Mouse (Mus musculus) C2C12 (cell line): ENCODE data around the gene H2-K1. TPM values are rescaled to one million over a fixed set of nuclear protein-coding genes. Genes with fewer than 3 reads are reported as not detected.
A peak's percentile ranks its signal among the peaks of the same experiment; 100 is the strongest.

Experiments used
- H3K27me3 ChIP-seq: one replicate; pipeline ENCODE4 v1.6.1; 2011; ENCODE audit not compliant: control insufficient read depth, insufficient read depth, insufficient read length
- H3K36me3 ChIP-seq: one replicate; pipeline ENCODE4 v1.6.1; 2011; ENCODE audit not compliant: control insufficient read depth, insufficient read depth
- H3K4me3 ChIP-seq: one replicate; pipeline ENCODE4 v1.5.1; 2011; ENCODE audit warnings: mild to moderate bottlenecking, control low read depth; ENCODE audit not compliant: poor library complexity, insufficient read depth, severe bottlenecking
- H3K79me2 ChIP-seq: one replicate; pipeline ENCODE4 v1.6.1; 2011; ENCODE audit not compliant: control insufficient read depth, insufficient read depth
- H3K79me3 ChIP-seq: one replicate; pipeline ENCODE4 v1.6.1; 2011; ENCODE audit warnings: low read depth, control low read depth
- H3ac ChIP-seq: one replicate; pipeline ENCODE3; 2011; ENCODE audit warnings: low read depth; ENCODE audit not compliant: control insufficient read depth, insufficient read length
- CEBPB ChIP-seq: IDR thresholded peaks from one replicate; pipeline ENCODE4 v1.6.1; 2011; ENCODE audit warnings: low read depth, mild to moderate bottlenecking, control low read depth, moderate library complexity
- CTCF ChIP-seq: IDR thresholded peaks from one replicate; pipeline ENCODE4 v1.5.1; 2011; ENCODE audit not compliant: control insufficient read depth, insufficient read depth, insufficient read length
- FOSL1 ChIP-seq: IDR thresholded peaks from one replicate; pipeline ENCODE4 v1.8.0; 2011; ENCODE audit warnings: mild to moderate bottlenecking, low read length; ENCODE audit not compliant: poor library complexity, insufficient read depth, severe bottlenecking
- MAX ChIP-seq: IDR thresholded peaks from one replicate; pipeline ENCODE4 v1.6.1; 2011; ENCODE audit warnings: mild to moderate bottlenecking, control low read depth
- MYOD1 ChIP-seq: IDR thresholded peaks from one replicate; pipeline ENCODE4 v1.6.1; 2011; ENCODE audit warnings: low read depth; ENCODE audit not compliant: control insufficient read depth, insufficient read length
- MYOG ChIP-seq: IDR thresholded peaks from one replicate; pipeline ENCODE4 v1.6.1; 2011; ENCODE audit not compliant: control insufficient read depth, insufficient read length; ENCODE audit errors: extremely low read depth
- USF1 ChIP-seq: IDR thresholded peaks from one replicate; pipeline ENCODE4 v1.6.1; 2011; ENCODE audit warnings: low read depth, mild to moderate bottlenecking, control low read depth, moderate library complexity
- microRNA-seq: library from miRNA; unstranded; fragments of <30 nt; microRNA quantifications from one replicate; pipeline ENCODE4, GENCODE M21; 2019; ENCODE audit warnings: borderline microRNAs expressed
- polyA plus RNA-seq: library from polyadenylated mRNA; unstranded; fragments of >200 nt; fragmentation: generic; extraction: Trizol; gene quantifications from one replicate; pipeline ENCODE4 v1.2.1, GENCODE M21; 2012; ENCODE audit warnings: missing spikeins

H2-K1 gene
- polyA plus RNA-seq, 1 experiment, result 19.0 TPM

DNA sequence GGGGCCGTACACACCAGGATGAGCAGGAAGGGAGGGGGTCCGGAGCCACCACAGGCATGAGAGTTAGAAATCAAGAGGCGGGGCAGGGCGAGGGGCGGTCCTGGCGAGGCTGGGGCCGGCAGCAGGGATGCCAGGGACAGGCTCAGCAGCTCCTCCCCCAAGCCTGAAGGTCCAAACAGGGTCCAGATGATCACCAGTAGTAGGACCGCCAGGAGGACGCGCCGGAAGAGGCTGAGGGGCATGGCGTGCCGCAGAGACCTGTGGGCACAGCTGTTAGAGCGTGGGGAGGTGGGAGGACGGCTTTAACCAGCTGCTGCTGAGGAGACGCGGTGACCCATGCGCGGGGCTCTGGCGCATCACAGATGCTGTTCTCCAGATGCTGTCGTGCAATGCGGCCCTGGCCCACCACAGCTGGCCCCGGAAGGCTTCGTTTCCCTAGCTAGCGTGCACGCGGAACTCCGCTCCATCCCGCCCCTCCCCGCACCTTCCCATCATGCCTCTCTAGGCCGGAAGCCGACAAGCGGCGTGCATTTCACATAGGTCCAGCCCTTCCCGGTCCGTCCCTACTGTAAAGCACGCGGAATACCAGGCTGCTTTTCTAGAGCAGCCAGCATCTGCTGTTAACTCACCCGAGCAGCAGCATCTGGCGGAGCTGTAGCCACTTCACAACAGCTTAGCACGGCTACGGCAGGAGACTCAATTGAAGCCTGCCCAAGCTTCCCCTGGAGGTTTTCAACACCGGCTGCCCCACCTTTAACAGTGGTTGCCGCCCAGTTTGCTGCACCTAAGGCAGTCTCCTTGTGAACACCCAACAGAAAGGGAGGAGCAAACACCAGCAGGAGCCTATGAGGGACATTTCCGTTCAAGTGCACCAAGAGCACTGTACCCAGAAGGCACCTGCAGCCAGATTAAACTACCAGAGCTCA is 48.9 kb downstream of the H2-K1 start, which contains the start of gene B3galt4:
TSS of gene B3galt4 (minus strand) at position 468 of the 926 bp plus-strand sequence.
- Histone ChIP-seq H3K4me3 (peak within 1 kb of the TSS; percentile 14), H3K79me2 (peaks cover 40% of the 10 kb centered on the region), H3K79me3 (peaks cover 29% of the 10 kb centered on the region), H3K27me3 (no peaks in the 10 kb centered on the region), H3ac (peak within 1 kb of the TSS; percentile 62), H3K36me3 (peaks cover 53% of the 10 kb centered on the region)
- TF ChIP-seq MYOD1 (peak; percentile 73), MAX (peak; percentile 34), CEBPB (no peak)

DNA sequence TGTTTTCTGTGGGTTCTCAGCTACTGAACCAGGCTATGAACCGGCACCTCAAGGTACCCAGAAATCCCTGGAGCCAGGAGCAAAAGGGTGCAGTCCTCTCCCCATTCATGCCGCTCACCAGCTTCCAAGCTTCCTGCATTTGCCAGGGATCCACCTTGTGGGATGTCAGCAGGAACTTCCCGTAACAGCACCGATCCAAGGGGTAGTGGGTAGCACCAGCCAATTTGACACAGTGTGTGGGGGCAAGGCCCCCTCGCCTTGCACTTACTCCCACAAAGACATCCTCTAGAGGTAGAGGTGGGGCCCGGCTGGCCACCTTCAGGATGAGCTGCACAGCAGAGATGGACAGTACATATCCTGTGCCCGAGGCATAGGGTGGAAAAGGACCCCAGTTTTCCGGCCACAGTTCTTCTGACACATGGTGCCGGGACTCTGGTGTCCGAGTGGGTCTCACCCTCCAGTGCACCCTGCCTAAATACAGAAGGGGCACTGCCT is 50.0 kb downstream of the H2-K1 start:
- Histone ChIP-seq H3K4me3 (no peak overlapping the region), H3K36me3 (peaks cover 58% of the 10 kb centered on the region), H3K79me2 (peaks cover 30% of the 10 kb centered on the region), H3ac (no peak overlapping the region), H3K79me3 (peaks cover 24% of the 10 kb centered on the region), H3K27me3 (no peaks in the 10 kb centered on the region)
- TF ChIP-seq CEBPB (no peak), FOSL1 (no peak), USF1 (no peak), MYOD1 (no peak), MAX (no peak), CTCF (no peak), MYOG (no peak)

- peaks cover 48% of the 10 kb centered on the region for H3K36me3 ChIP-seq
- H3ac ChIP-seq, result no peak overlapping the region
- peaks cover 19% of the 10 kb centered on the region for H3K79me2 ChIP-seq
- peaks cover 12% of the 10 kb centered on the region for H3K79me3 ChIP-seq
- H3K27me3 ChIP-seq, result no peaks in the 10 kb centered on the region
- no peak overlapping the region for H3K4me3 ChIP-seq
- TF ChIP-seq CTCF (no peak), MAX (no peak), MYOG (no peak), USF1 (no peak), CEBPB (no peak), MYOD1 (no peak), FOSL1 (no peak)
These were observed 51.1 kb downstream of the H2-K1 start for GRCm38 (mm10) chr17:33948905-33949537.

- peaks cover 48% of the 10 kb centered on the region for H3K36me3 ChIP-seq
These were observed 51.9 kb downstream of the H2-K1 start for GRCm38 (mm10) chr17:33948090-33948904.

DNA sequence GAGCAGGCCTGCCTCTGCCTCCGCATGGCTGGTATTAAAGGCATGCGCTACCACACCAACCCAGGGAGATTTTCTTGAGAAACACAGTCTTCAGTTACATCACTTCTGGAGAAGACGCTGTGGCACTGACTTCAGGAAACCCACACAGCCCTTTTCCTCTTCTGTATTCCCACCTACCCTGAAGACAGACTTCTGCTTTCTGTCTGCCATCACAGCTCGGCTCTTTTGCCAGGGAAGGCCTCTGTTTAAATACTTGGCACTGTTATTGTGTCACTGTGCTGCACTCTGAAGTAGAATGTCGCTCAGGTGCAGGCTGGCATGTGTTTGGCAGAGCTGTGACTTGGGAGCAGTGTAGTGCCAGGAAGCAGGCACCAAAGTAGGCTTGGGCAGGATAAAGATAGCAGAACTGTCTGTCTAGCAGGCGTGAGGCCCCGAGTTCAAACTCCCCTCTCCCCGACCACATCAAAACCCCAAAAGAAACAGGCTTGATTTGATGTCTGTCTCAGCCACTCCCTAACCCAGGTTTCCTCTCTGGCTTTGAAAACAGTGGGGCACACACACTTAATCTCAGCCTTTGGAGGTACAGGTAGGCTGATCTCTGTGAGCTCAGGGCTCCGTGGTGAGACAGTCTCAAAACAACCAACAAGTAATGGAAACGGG is 52.6 kb downstream of the H2-K1 start:
- Histone ChIP-seq H3ac (no peak overlapping the region), H3K79me3 (no peaks in the 10 kb centered on the region), H3K36me3 (peaks cover 46% of the 10 kb centered on the region), H3K27me3 (no peaks in the 10 kb centered on the region), H3K79me2 (peaks cover 12% of the 10 kb centered on the region), H3K4me3 (no peak overlapping the region)
- TF ChIP-seq MYOD1, result no peak
- no peak for TF ChIP-seq CTCF
- TF ChIP-seq CEBPB, result no peak
- TF ChIP-seq MYOG, result no peak
- TF ChIP-seq MAX, result no peak
- no peak for TF ChIP-seq USF1
- no peak for TF ChIP-seq FOSL1

More at GRCm38 (mm10) chr17:33948090-33948904, 51.9 kb downstream of the H2-K1 start:
- Histone ChIP-seq H3K4me3 (no peak overlapping the region), H3K27me3 (no peaks in the 10 kb centered on the region), H3ac (no peak overlapping the region), H3K79me2 (peaks cover 12% of the 10 kb centered on the region), H3K79me3 (peaks cover 7% of the 10 kb centered on the region)
- no peak for TF ChIP-seq MYOG
- no peak for TF ChIP-seq MYOD1
- TF ChIP-seq FOSL1, result no peak
- no peak for TF ChIP-seq USF1
- no peak for TF ChIP-seq CTCF
- no peak for TF ChIP-seq CEBPB
- no peak for TF ChIP-seq MAX

Small RNA genes lying within 50 kb of the gene (microRNA-seq; reads per million reads assigned to microRNA genes)
- gene Mir219a-1 (1.3 reads per million, percentile 29 among the genes with 10 or more reads in this experiment), gene Mir219c (not detected)

Other genes with a start within 250 kb of the H2-K1 start
- 97.3 TPM for gene Rab11b, start 239.8 kb downstream of the H2-K1 start, polyA plus RNA-seq
- gene Angptl4, start 218.5 kb downstream of the H2-K1 start, polyA plus RNA-seq, result 212 TPM
- 5.0 TPM for gene Kank3, start 189.8 kb downstream of the H2-K1 start, polyA plus RNA-seq
- gene Rps28, start 175.8 kb downstream of the H2-K1 start, polyA plus RNA-seq, result 8,619 TPM
- gene Ndufa7, start 175.8 kb downstream of the H2-K1 start, polyA plus RNA-seq, result 493 TPM
- gene Cd320, start 157.3 kb downstream of the H2-K1 start, polyA plus RNA-seq, result 77.8 TPM
- gene Gm7029, start 126.5 kb downstream of the H2-K1 start, polyA plus RNA-seq, result not detected
- 68.6 TPM for gene Kifc1, start 109.7 kb downstream of the H2-K1 start, polyA plus RNA-seq
- gene Platr17, start 95.2 kb downstream of the H2-K1 start, polyA plus RNA-seq, result not detected
- gene Daxx, start 90.9 kb downstream of the H2-K1 start, polyA plus RNA-seq, result 19.3 TPM
- 30.5 TPM for gene Tapbp, start 84.4 kb downstream of the H2-K1 start, polyA plus RNA-seq
- 30.3 TPM for gene Zbtb22, start 84.4 kb downstream of the H2-K1 start, polyA plus RNA-seq
- 31.7 TPM for gene Rgl2, start 70.8 kb downstream of the H2-K1 start, polyA plus RNA-seq
- gene Pfdn6, start 60.0 kb downstream of the H2-K1 start, polyA plus RNA-seq, result 130 TPM
- gene Wdr46, start 59.7 kb downstream of the H2-K1 start, polyA plus RNA-seq, result 64.8 TPM
- 1.5 TPM for gene B3galt4, start 48.9 kb downstream of the H2-K1 start, polyA plus RNA-seq
- gene Vps52, start 44.5 kb downstream of the H2-K1 start, polyA plus RNA-seq, result 24.4 TPM
- 517 TPM for gene Rps18, start 44.3 kb downstream of the H2-K1 start, polyA plus RNA-seq
- 26.8 TPM for gene Ring1, start 24.3 kb upstream of the H2-K1 start, polyA plus RNA-seq
- gene H2-Ke6, start 27.7 kb upstream of the H2-K1 start, polyA plus RNA-seq, result 17.6 TPM
- 175 TPM for gene Slc39a7, start 31.3 kb upstream of the H2-K1 start, polyA plus RNA-seq
- gene Rxrb, start 31.5 kb upstream of the H2-K1 start, polyA plus RNA-seq, result 39.0 TPM
- gene Col11a2, start 39.1 kb upstream of the H2-K1 start, polyA plus RNA-seq, result 0.77 TPM
- not detected for gene H2-Oa, start 92.0 kb upstream of the H2-K1 start, polyA plus RNA-seq
- gene H2-DMa, start 119.2 kb upstream of the H2-K1 start, polyA plus RNA-seq, result 5.2 TPM
- gene Brd2, start 122.3 kb upstream of the H2-K1 start, polyA plus RNA-seq, result 127 TPM
- not detected for gene H2-DMb2, start 143.0 kb upstream of the H2-K1 start, polyA plus RNA-seq
- gene H2-DMb1, start 152.7 kb upstream of the H2-K1 start, polyA plus RNA-seq, result not detected
- 0.30 TPM for gene Tap1, start 187.2 kb upstream of the H2-K1 start, polyA plus RNA-seq
- 0.07 TPM for gene Psmb9, start 187.4 kb upstream of the H2-K1 start, polyA plus RNA-seq
- gene Psmb8, start 197.4 kb upstream of the H2-K1 start, polyA plus RNA-seq, result 0.05 TPM
- gene Tap2, start 203.2 kb upstream of the H2-K1 start, polyA plus RNA-seq, result 0.47 TPM
- gene H2-Ob, start 238.6 kb upstream of the H2-K1 start, polyA plus RNA-seq, result not detected